Mouse (Mus musculus): ENCODE results near the gene Zfp410. TPM values are rescaled to one million over a fixed set of nuclear protein-coding genes. Genes with fewer than 3 reads are reported as not detected.

The Zfp410 gene
- polyA plus RNA-seq, 1 experiment from 2014 or later: 121 TPM

DNA sequence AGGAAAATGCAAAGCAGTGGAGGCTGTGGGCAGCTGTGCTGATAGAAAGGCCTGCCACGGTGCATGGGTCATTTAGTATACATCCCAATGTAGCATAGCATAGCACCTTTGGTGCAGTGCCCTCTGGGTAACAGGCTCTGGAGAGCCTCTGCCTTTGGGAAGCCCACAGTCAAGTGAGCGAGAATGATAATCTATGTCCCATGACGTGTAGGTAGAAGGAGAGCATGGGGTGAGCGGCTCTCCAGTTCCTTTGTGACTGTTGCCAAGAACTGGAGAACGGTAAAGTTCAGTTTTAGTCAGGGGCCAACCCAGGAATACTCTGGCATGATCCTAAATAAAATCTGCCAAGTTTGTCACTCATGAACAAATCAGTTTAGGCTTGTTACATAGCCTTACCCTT lies 55.0 kb downstream of the Zfp410 start:
- no peaks in the 10 kb centered on the region for H3K9me3 ChIP-seq (ENCODE audit: control insufficient read depth, low read length)
- no peaks in the 10 kb centered on the region for H3K4me1 ChIP-seq (ENCODE audit: control insufficient read depth, insufficient read depth, low read length)
- H3K4me3 ChIP-seq (ENCODE audit: low read depth, low read length): no peak overlapping the region
- peaks cover 24% of the 10 kb centered on the region for H3K36me3 ChIP-seq (ENCODE audit: control insufficient read depth, insufficient read depth, low read length)
- no peak overlapping the region for H3K9ac ChIP-seq (ENCODE audit: low read length)
- no peak overlapping the region for H3K27ac ChIP-seq (ENCODE audit: low read depth, low read length)
- no peak for ATAC-seq (ENCODE audit: low FRiP score)
- H3K4me2 ChIP-seq: no peak overlapping the region
- H3K27me3 ChIP-seq (ENCODE audit: control insufficient read depth, insufficient read depth, low read length): no peaks in the 10 kb centered on the region
- 90% methylated on average over 5 of the region's 5 CpGs for WGBS
- DNase-seq (ENCODE audit: low spot score, missing footprints): peak; percentile 65

DNA sequence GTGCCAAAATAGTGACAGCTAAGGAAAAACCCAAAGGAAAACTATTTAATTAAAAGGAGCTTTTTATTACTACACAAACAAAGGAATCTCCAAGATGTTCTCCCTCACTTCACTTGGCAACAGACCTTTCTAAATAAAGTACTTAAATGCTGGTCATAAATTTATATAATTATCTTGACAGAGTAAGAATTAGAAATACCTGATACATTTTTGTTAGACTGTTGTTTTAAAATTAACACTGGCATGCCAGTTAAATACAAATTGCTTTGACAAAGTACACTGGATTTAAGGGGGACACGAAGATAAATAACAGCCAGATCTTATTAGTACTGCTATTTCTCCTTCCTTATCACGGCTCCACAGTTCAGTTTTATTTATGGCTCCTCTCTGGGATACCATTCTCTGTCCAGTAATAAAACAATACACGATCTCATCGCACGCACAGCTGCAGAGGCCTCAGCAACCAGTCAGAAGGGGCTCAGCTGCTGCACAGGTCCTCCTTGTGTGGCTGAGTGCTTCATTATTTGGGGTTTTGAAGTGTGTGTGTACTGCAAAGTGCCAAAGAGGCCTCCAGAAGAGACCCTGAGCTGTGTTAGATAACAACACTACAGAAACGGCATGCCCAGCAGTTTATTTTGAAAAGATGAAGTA lies 57.3 kb downstream of the Zfp410 start:
- no peak overlapping the region for H3K27ac ChIP-seq (ENCODE audit: low read depth, low read length)
- 87% methylated on average over 6 of the region's 6 CpGs for WGBS
- no peak for ATAC-seq (ENCODE audit: low FRiP score)
- no peak overlapping the region for H3K4me3 ChIP-seq (ENCODE audit: low read depth, low read length)
- no peaks in the 10 kb centered on the region for H3K27me3 ChIP-seq (ENCODE audit: control insufficient read depth, insufficient read depth, low read length)
- peaks cover 19% of the 10 kb centered on the region for H3K36me3 ChIP-seq (ENCODE audit: control insufficient read depth, insufficient read depth, low read length)
- no peaks in the 10 kb centered on the region for H3K4me1 ChIP-seq (ENCODE audit: control insufficient read depth, insufficient read depth, low read length)
- H3K4me2 ChIP-seq: no peak overlapping the region
- H3K9me3 ChIP-seq (ENCODE audit: control insufficient read depth, low read length): no peaks in the 10 kb centered on the region
- no peak overlapping the region for H3K9ac ChIP-seq (ENCODE audit: low read length)
- DNase-seq (ENCODE audit: low spot score, missing footprints): peak; percentile 56

- Histone ChIP-seq H3K36me3 (ENCODE audit: control insufficient read depth, insufficient read depth, low read length) (no peaks in the 10 kb centered on the region), H3K27me3 (ENCODE audit: control insufficient read depth, insufficient read depth, low read length) (no peaks in the 10 kb centered on the region), H3K9ac (ENCODE audit: low read length) (no peak overlapping the region), H3K4me1 (ENCODE audit: control insufficient read depth, insufficient read depth, low read length) (no peaks in the 10 kb centered on the region), H3K4me3 (ENCODE audit: low read depth, low read length) (no peak overlapping the region), H3K27ac (ENCODE audit: low read depth, low read length) (no peak overlapping the region), H3K4me2 (no peak overlapping the region), H3K9me3 (ENCODE audit: control insufficient read depth, low read length) (no peaks in the 10 kb centered on the region)
- DNase-seq (ENCODE audit: low spot score, missing footprints): no peak
- ATAC-seq (ENCODE audit: low FRiP score): no peak
- WGBS: 89% methylated on average over 4 of the region's 4 CpGs
These were observed 65.7 kb downstream of the Zfp410 start for GRCm38 (mm10) chr12:84382369-84382768.

GRCm38 (mm10) chr12:84384644-84385081 lies 68.0 kb downstream of the Zfp410 start:
- Histone ChIP-seq H3K9me3 (ENCODE audit: control insufficient read depth, low read length) (no peaks in the 10 kb centered on the region), H3K27me3 (ENCODE audit: control insufficient read depth, insufficient read depth, low read length) (no peaks in the 10 kb centered on the region), H3K36me3 (ENCODE audit: control insufficient read depth, insufficient read depth, low read length) (no peaks in the 10 kb centered on the region), H3K9ac (ENCODE audit: low read length) (no peak overlapping the region), H3K4me2 (no peak overlapping the region), H3K27ac (ENCODE audit: low read depth, low read length) (no peak overlapping the region), H3K4me1 (ENCODE audit: control insufficient read depth, insufficient read depth, low read length) (no peaks in the 10 kb centered on the region), H3K4me3 (ENCODE audit: low read depth, low read length) (no peak overlapping the region)
- ATAC-seq (ENCODE audit: low FRiP score) (no peak), DNase-seq (ENCODE audit: low spot score, missing footprints) (no peak)
- 86% methylated on average over 5 of the region's 5 CpGs for WGBS

- H3K27me3 ChIP-seq (ENCODE audit: control insufficient read depth, insufficient read depth, low read length): no peaks in the 10 kb centered on the region
- H3K9ac ChIP-seq (ENCODE audit: low read length): no peak overlapping the region
- H3K9me3 ChIP-seq (ENCODE audit: control insufficient read depth, low read length): no peaks in the 10 kb centered on the region
- no peaks in the 10 kb centered on the region for H3K4me1 ChIP-seq (ENCODE audit: control insufficient read depth, insufficient read depth, low read length)
- ATAC-seq (ENCODE audit: low FRiP score) (no peak), DNase-seq (ENCODE audit: low spot score, missing footprints) (no peak)
- 93% methylated on average over 4 of the region's 4 CpGs for WGBS
- H3K36me3 ChIP-seq (ENCODE audit: control insufficient read depth, insufficient read depth, low read length): no peaks in the 10 kb centered on the region
- H3K4me2 ChIP-seq: no peak overlapping the region
- H3K27ac ChIP-seq (ENCODE audit: low read depth, low read length): no peak overlapping the region
- no peak overlapping the region for H3K4me3 ChIP-seq (ENCODE audit: low read depth, low read length)
These were observed 68.8 kb downstream of the Zfp410 start for GRCm38 (mm10) chr12:84385408-84385807.

GRCm38 (mm10) chr12:84388097-84388496 lies 71.4 kb downstream of the Zfp410 start:
- no peaks in the 10 kb centered on the region for H3K27me3 ChIP-seq (ENCODE audit: control insufficient read depth, insufficient read depth, low read length)
- WGBS: 84% methylated on average over 8 of the region's 8 CpGs

GRCm38 (mm10) chr12:84388774-84389400 lies 72.2 kb downstream of the Zfp410 start:
- Histone ChIP-seq H3K9ac (ENCODE audit: low read length) (no peak overlapping the region), H3K27me3 (ENCODE audit: control insufficient read depth, insufficient read depth, low read length) (no peaks in the 10 kb centered on the region), H3K4me1 (ENCODE audit: control insufficient read depth, insufficient read depth, low read length) (no peaks in the 10 kb centered on the region), H3K27ac (ENCODE audit: low read depth, low read length) (no peak overlapping the region), H3K4me2 (no peak overlapping the region), H3K36me3 (ENCODE audit: control insufficient read depth, insufficient read depth, low read length) (no peaks in the 10 kb centered on the region), H3K4me3 (ENCODE audit: low read depth, low read length) (no peak overlapping the region), H3K9me3 (ENCODE audit: control insufficient read depth, low read length) (no peaks in the 10 kb centered on the region)
- ATAC-seq (ENCODE audit: low FRiP score) (no peak), DNase-seq (ENCODE audit: low spot score, missing footprints) (no peak)
- 79% methylated on average over 14 of the region's 14 CpGs for WGBS

More at GRCm38 (mm10) chr12:84388097-84388496, 71.4 kb downstream of the Zfp410 start:
- H3K4me3 ChIP-seq (ENCODE audit: low read depth, low read length): no peak overlapping the region
- H3K9me3 ChIP-seq (ENCODE audit: control insufficient read depth, low read length): no peaks in the 10 kb centered on the region
- H3K9ac ChIP-seq (ENCODE audit: low read length): no peak overlapping the region
- H3K27ac ChIP-seq (ENCODE audit: low read depth, low read length): no peak overlapping the region
- H3K36me3 ChIP-seq (ENCODE audit: control insufficient read depth, insufficient read depth, low read length): no peaks in the 10 kb centered on the region
- no peak for ATAC-seq (ENCODE audit: low FRiP score)
- H3K4me2 ChIP-seq: no peak overlapping the region
- no peak for DNase-seq (ENCODE audit: low spot score, missing footprints)
- no peaks in the 10 kb centered on the region for H3K4me1 ChIP-seq (ENCODE audit: control insufficient read depth, insufficient read depth, low read length)

GRCm38 (mm10) chr12:84390336-84390735 lies 73.7 kb downstream of the Zfp410 start:
- Histone ChIP-seq H3K4me1 (ENCODE audit: control insufficient read depth, insufficient read depth, low read length) (no peaks in the 10 kb centered on the region), H3K36me3 (ENCODE audit: control insufficient read depth, insufficient read depth, low read length) (no peaks in the 10 kb centered on the region), H3K4me3 (ENCODE audit: low read depth, low read length) (no peak overlapping the region), H3K4me2 (no peak overlapping the region), H3K27ac (ENCODE audit: low read depth, low read length) (no peak overlapping the region), H3K9me3 (ENCODE audit: control insufficient read depth, low read length) (no peaks in the 10 kb centered on the region), H3K27me3 (ENCODE audit: control insufficient read depth, insufficient read depth, low read length) (no peaks in the 10 kb centered on the region), H3K9ac (ENCODE audit: low read length) (no peak overlapping the region)
- no peak for ATAC-seq (ENCODE audit: low FRiP score)
- WGBS: 86% methylated on average over 6 of the region's 6 CpGs
- DNase-seq (ENCODE audit: low spot score, missing footprints): no peak

DNA sequence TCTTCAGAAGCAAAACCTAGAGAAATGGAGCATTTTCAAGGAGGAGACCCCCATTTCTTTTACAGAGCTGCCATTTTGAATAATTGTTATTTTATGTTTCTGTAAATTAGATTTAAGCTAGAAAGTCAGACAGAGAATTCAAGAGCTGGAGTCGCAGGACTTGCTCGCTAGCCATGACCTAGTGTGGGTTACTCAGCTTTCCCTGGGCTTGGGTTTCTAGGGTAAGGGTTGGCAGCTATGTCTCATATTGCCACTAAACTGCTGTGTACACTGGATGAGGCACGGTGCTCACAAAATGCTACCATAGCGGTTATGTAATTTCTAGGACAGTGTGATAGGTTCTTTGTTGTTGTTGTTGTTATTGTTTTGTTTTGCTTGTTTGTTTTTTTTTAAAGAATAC lies 76.0 kb downstream of the Zfp410 start:
- Histone ChIP-seq H3K36me3 (ENCODE audit: control insufficient read depth, insufficient read depth, low read length) (no peaks in the 10 kb centered on the region), H3K9ac (ENCODE audit: low read length) (no peak overlapping the region), H3K27me3 (ENCODE audit: control insufficient read depth, insufficient read depth, low read length) (no peaks in the 10 kb centered on the region), H3K4me2 (no peak overlapping the region), H3K4me3 (ENCODE audit: low read depth, low read length) (no peak overlapping the region), H3K27ac (ENCODE audit: low read depth, low read length) (no peak overlapping the region), H3K9me3 (ENCODE audit: control insufficient read depth, low read length) (no peaks in the 10 kb centered on the region), H3K4me1 (ENCODE audit: control insufficient read depth, insufficient read depth, low read length) (no peaks in the 10 kb centered on the region)
- ATAC-seq (ENCODE audit: low FRiP score): no peak
- no peak for DNase-seq (ENCODE audit: low spot score, missing footprints)
- WGBS: 92% methylated on average over 4 of the region's 4 CpGs
